Mouse (Mus musculus): ENCODE results near the gene Taok2.

- TF ChIP-seq CTCF (IDR thresholded peaks at IDR 0.05; ENCODE audit: low read depth), result peak; percentile 41
- TF ChIP-seq EP300 (optimal IDR thresholded peaks at IDR 0.05), result no peak
Observed at GRCm38 (mm10) chr7:126884286-126885164, at the start of gene Taok2.
